Mouse (Mus musculus) thymus, adult 2 months (tissue): ENCODE data around the gene 4930518I15Rik. TPM values are rescaled to one million over a fixed set of nuclear protein-coding genes. Genes with fewer than 3 reads are reported as not detected.
"Not testable (repeated sequence)": the region's sequence is repeated elsewhere in the genome, so short reads cannot be mapped to it uniquely, and the experiment has no call there.

Experiments
- DNase-seq: peaks from one replicate; pipeline ENCODE4 v3.0.0; 2021
- H3K27ac ChIP-seq: fragments of 200-500 bp; 2 replicates; pipeline ENCODE4 v1.5.1; 2012; ENCODE audit warnings: low read length, control low read depth; ENCODE audit not compliant: control insufficient read depth, insufficient read depth
- H3K27me3 ChIP-seq: fragments of 200-500 bp; 2 replicates; pipeline ENCODE4 v1.6.1; 2012; ENCODE audit warnings: mild to moderate bottlenecking, low read length, moderate library complexity, mixed read lengths; ENCODE audit not compliant: control insufficient read depth, insufficient read depth
- H3K36me3 ChIP-seq: fragments of 200-500 bp; 2 replicates; pipeline ENCODE4 v1.6.1; 2012; ENCODE audit warnings: mild to moderate bottlenecking, low read length, moderate library complexity; ENCODE audit not compliant: control insufficient read depth, insufficient read depth
- H3K4me1 ChIP-seq: fragments of 200-500 bp; replicated peaks from 2 replicates; pipeline ENCODE4 v1.6.1; 2012; ENCODE audit warnings: low read length; ENCODE audit not compliant: control insufficient read depth, insufficient read depth
- H3K4me3 ChIP-seq: fragments of 200-500 bp; 2 replicates; pipeline ENCODE4 v1.5.1; 2012; ENCODE audit warnings: mild to moderate bottlenecking, low read length, control low read depth, moderate library complexity; ENCODE audit not compliant: control insufficient read depth, insufficient read depth
- CTCF ChIP-seq: fragments of 200-500 bp; IDR thresholded peaks from 2 replicates; pipeline ENCODE4 v1.5.1; 2012; ENCODE audit warnings: mild to moderate bottlenecking, control low read depth, low read length, moderate library complexity, borderline replicate concordance; ENCODE audit not compliant: control insufficient read depth, poor library complexity, insufficient read depth; ENCODE audit errors: extremely low read depth
- POLR2A ChIP-seq: fragments of 200-500 bp; IDR thresholded peaks from 2 replicates; pipeline ENCODE4 v1.6.1; 2012; ENCODE audit warnings: mild to moderate bottlenecking, low read length, control low read depth, moderate library complexity; ENCODE audit not compliant: control insufficient read depth, poor library complexity, insufficient read depth; ENCODE audit errors: extremely low read depth
- WGBS: fragments of 180-500 bp; shearing (Covaris S2); methylation state at CpG from one replicate; pipeline ENCODE4 v1.1.7; 2018; 5-methylcytosine and 5-hydroxymethylcytosine counted together
- polyA plus RNA-seq: library from polyadenylated mRNA; depleted of rRNA; stranded (reverse); fragments of >200 nt; gene quantifications from 2 replicates; pipeline ENCODE4 v1.2.3, GENCODE M21; 2012

4930518I15Rik gene
- polyA plus RNA-seq, 1 experiment: 2.8 TPM

- no peak overlapping the region for H3K4me3 ChIP-seq
- peaks cover 12% of the 10 kb centered on the region for H3K36me3 ChIP-seq
- WGBS: 60% methylated on average over 3 of the region's 3 CpGs
- no peak for DNase-seq
- TF ChIP-seq CTCF (no peak), POLR2A (no peak)
- no peaks in the 10 kb centered on the region for H3K27me3 ChIP-seq
- H3K4me1 ChIP-seq: no peaks in the 10 kb centered on the region; the same call in none of the 2 replicates
- no peak overlapping the region for H3K27ac ChIP-seq
These were observed 358 bp downstream of the 4930518I15Rik start for GRCm38 (mm10) chr2:156857385-156857791.

- Histone ChIP-seq H3K27me3 (no peaks in the 10 kb centered on the region), H3K4me3 (no peak overlapping the region), H3K36me3 (peaks cover 12% of the 10 kb centered on the region), H3K4me1 (no peaks in the 10 kb centered on the region; the same call in none of the 2 replicates), H3K27ac (no peak overlapping the region)
- 23% methylated on average over 1 of the region's 1 CpGs for WGBS
- no peak for DNase-seq
- TF ChIP-seq CTCF: no peak
- TF ChIP-seq POLR2A: no peak
These were observed 1.4 kb downstream of the 4930518I15Rik start for GRCm38 (mm10) chr2:156856311-156856710.

GRCm38 (mm10) chr2:156853999-156854771 lies 3.6 kb downstream of the 4930518I15Rik start:
- not testable (repeated sequence) for H3K27ac ChIP-seq, DNase-seq, H3K4me3 ChIP-seq, H3K4me1 ChIP-seq, H3K27me3 ChIP-seq
- WGBS: 66% methylated on average over 13 of the region's 13 CpGs
- H3K36me3 ChIP-seq: peaks cover 12% of the 10 kb centered on the region

GRCm38 (mm10) chr2:156853584-156853983 lies 4.2 kb downstream of the 4930518I15Rik start:
- H3K36me3 ChIP-seq, H3K4me3 ChIP-seq, DNase-seq, H3K27ac ChIP-seq, H3K4me1 ChIP-seq, H3K27me3 ChIP-seq: not testable (repeated sequence)
- WGBS: 90% methylated on average over 10 of the region's 13 CpGs

GRCm38 (mm10) chr2:156850505-156850904 lies 7.2 kb downstream of the 4930518I15Rik start:
- no peak for DNase-seq
- no peak overlapping the region for H3K27ac ChIP-seq
- 90% methylated on average over 5 of the region's 5 CpGs for WGBS
- TF ChIP-seq CTCF (no peak), POLR2A (no peak)
- H3K27me3 ChIP-seq: no peaks in the 10 kb centered on the region
- peaks cover 12% of the 10 kb centered on the region for H3K36me3 ChIP-seq
- no peaks in the 10 kb centered on the region for H3K4me1 ChIP-seq
- no peak overlapping the region for H3K4me3 ChIP-seq

- H3K4me1 ChIP-seq: no peaks in the 10 kb centered on the region
- 86% methylated on average over 6 of the region's 6 CpGs for WGBS
- no peak for DNase-seq
- H3K27ac ChIP-seq: no peak overlapping the region
- TF ChIP-seq POLR2A: no peak
- TF ChIP-seq CTCF: no peak
- peaks cover 12% of the 10 kb centered on the region for H3K36me3 ChIP-seq
- no peak overlapping the region for H3K4me3 ChIP-seq
- H3K27me3 ChIP-seq: no peaks in the 10 kb centered on the region
These were observed 9.1 kb downstream of the 4930518I15Rik start for GRCm38 (mm10) chr2:156848526-156849182.

GRCm38 (mm10) chr2:156847653-156848052 lies 10.1 kb downstream of the 4930518I15Rik start:
- DNase-seq: no peak
- H3K27me3 ChIP-seq: no peaks in the 10 kb centered on the region
- WGBS: 95% methylated on average over 6 of the region's 6 CpGs
- TF ChIP-seq CTCF: no peak
- no peak for TF ChIP-seq POLR2A
- no peak overlapping the region for H3K4me3 ChIP-seq
- peaks cover 9% of the 10 kb centered on the region for H3K36me3 ChIP-seq
- H3K4me1 ChIP-seq: no peaks in the 10 kb centered on the region
- H3K27ac ChIP-seq: no peak overlapping the region
